Mouse (Mus musculus) frontal cortex, adult (tissue): ENCODE measurements around the gene Adap1.

Experiments
- ATAC-seq: cut with Nextera tagmentation; 2 replicates; pipeline ENCODE4 v1.9.2; 2017; ENCODE audit warnings: mild to moderate bottlenecking, moderate library complexity, mixed read lengths; ENCODE audit not compliant: low TSS enrichment

Adap1 gene

DNA sequence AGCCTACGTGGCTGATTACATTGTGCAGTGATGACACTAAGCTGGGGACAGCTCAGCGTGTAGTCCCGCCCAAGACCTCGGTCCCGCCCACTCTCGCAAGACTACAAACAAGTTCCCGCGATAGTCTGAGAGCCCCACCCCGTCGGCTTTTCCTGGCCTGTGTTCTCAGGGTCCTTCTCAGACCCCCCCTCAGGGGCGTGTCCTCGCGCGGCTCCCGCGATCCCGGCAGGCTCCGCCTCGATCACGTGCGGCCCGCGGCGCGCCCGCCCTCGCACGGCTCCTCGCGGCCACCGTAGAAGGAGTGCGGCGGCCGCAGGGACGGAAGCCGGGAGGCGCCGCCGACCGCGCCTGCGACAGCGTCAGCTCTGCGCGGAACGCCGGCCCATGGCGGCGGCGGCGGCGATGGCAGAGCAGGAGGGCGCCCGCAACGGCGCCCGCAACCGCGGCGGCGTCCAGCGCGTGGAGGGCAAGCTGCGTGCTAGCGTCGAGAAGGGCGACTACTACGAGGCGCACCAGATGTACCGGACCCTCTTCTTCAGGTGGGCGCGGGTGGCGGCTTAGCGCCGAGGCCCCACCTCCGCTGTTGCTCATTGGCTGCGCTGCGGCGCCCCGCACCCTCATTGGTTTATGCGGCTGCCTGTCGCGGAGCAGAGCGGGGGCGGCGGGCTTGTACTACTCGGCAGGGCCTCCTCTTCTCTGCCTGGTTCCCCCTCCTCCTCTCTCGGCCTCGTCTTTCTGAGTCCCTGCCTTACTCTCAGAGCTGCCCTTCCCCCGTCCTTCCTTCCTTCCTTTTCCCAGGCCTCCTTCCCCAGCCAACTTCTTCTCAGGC is 73.1 kb downstream of the Adap1 start, which contains the start of gene Get4:
TSS of gene Get4 (plus strand) at position 244 of the 829 bp plus-strand sequence.
- peak; percentile 88 for ATAC-seq

DNA sequence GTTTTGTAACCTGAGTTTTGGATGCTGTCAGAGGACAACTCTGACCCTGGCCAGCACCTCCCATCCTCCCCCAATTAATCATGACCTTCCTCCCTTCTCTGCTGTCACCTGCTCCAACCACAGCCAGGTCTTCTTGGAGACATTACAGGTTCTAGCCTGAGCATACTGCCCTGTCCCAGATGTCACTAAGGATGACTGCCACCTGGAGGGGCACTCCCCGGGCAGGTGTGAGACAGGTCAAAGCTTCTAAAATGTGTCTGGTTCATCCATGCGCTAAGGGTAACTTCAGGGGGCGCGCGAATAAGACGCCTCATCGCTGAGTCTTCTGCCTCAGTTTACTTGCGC is 73.7 kb downstream of the Adap1 start:
- peak; percentile 3; the same call in 1 of the 2 replicates for ATAC-seq

DNA sequence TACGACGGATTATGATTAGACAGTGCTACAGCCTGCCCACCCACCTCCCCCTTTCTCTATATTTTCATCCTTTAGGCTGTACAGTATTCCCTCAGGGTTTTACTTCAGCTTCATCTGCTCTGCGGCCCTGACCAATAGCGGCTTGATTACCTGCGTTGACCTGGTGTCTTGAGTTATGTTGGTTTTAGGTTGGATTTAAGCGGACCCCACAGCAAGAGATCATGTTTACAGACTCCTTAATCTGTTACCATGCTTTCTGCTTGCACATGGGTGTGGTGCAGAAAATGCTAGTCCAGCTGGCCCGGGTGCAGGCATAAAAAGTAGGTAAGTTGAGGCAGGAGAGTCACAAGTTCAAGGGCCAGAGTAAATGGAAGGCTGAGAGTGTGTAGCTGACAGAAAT is 74.1 kb downstream of the Adap1 start:
- ATAC-seq, result no peak

DNA sequence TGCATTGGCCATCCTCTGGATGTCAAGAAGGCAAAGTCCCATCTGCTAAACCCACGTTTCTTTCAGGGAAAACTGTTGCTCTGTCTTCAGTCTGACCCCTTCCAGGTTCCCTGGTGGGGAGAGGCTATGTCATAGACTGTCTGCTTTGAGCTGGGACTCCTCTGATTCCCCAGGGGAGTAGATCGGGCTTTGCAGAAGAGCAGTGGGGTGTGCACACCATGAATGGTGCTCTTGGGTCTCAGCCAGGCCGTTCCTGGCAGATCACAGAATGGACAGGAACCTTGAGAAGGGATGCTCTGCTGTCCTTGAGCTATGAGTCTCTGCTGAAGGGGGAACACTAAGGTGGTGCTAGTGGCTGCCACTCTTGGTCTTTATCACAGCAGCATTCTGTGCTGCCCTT is 76.6 kb downstream of the Adap1 start:
- no peak for ATAC-seq

DNA sequence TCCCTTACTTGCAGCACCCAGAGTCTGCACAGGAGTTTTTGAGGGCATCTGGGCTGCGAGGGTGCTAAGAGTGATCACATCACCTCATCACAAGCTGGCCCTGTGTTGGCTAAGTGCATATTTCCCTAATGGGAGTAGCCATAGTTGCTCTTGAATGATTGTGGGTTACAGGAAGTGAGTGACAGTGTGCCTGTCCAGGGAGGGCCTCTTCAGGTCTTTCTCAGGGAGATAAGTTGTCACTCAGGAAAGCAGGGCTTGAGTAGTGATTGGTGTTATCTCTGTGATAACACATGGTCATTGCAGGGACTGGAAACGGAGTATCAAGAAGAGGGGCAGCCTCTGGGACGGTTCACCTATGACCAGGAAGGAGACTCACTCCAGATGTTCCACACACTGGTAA is 77.7 kb downstream of the Adap1 start:
- no peak for ATAC-seq

DNA sequence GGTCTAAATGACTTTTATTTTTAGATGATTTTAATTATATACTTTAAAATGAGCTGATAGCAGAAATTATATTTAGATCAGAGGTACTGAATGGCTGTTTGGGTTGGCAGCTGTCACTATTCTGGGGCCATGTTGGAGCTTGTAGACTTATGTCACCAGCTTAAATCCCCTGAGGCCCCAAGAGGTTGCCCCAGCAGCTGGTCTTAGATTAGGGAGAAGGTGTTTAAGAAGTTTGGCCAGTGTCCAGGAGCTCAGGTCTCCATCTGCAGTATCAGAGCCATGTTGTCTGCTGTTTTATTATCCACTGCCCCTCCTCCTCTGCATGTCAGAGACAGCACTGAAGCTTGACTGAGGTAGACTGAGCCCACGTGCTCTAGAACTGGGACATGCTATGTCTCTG is 82.0 kb downstream of the Adap1 start:
- ATAC-seq, result no peak

DNA sequence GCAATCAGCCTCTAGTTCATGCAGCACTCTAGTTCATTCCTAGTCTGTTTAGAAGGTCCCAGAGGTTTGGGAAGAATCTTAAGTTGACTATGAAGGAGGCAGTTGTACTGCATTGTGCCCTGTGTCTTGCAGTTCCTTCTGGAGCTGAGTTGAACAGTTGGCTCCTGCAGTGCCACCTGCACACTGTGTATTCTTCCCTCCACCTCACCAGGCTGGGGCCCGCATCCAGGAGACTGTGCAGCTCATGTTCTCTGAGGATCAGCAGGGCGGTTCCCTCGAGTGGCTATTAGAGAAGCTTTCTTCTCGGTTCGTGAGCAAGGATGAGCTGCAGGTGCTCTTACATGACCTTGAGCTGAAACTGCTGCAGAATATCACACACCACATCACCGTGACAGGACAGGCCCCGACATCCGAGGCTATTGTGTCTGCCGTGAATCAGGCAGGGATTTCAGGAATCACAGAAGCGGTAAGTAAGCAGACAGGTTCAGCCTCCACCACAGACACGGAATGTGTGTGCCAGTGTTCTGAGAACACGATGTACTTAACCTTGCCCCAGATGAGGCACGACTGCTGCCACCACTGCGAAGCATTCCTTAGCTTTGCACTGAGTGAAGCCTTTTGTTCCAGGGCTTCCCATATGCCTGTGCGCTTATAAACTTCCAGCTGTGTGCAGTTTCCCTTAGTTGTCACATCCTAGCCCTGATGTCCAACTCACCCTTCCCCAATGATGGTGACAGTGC is 84.2 kb downstream of the Adap1 start:
- ATAC-seq, result peak; percentile 62; the same call in 1 of the 2 replicates

DNA sequence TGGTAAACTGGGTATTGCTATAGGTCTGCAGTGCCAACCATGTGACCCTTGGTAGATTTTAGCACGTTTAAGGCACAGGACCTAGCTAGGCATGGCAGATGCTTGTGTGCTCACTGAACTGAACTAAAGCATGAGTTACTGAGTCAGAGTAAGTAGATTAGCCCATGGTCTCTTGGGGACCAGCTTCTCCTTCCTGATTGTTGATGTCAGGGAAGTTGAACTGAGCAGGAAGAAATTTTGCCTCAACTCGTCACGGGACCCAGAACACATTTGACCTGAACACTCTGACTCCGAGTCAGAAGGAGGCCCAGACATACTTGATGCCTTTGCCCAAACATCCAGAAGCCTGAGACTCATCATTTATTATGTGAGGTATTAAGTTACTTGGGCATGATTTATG is 88.0 kb downstream of the Adap1 start:
- no peak for ATAC-seq

DNA sequence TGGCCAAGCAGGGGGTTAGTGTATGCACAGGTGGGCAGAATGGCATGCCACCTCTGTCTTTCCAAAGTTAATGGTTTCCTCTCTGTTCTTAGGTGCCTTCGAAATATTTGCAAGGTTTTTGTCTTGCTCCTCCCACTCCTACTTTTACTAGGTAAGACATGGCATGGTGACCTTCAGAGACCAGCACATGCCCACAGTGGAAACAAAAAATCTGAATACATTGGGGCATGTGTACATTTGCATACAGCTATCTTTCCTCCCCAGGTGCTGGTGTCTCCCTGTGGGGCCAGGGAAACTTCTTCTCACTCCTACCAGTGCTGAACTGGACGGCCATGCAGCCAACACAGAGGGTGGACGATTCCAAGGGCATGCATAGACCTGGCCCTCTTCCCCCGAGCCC is 91.0 kb downstream of the Adap1 start:
- ATAC-seq, result no peak

DNA sequence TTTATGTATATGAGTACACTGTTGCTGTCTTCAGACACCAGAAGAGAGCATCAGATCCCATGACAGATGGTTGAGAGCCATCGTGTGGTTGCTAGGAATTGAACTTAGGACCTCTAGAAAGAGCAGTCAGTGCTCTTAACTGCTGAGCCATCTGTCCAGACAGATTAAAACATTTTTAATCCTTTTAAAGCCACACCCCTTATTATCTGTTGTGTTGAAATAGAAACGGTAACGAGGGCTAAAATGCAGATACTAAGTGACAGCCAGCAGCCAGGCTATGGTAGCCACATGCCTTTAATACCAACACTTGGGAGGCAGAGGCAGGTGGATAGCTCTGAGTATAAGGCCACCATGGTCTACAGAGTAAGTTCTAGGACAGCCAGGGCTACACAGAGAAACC is 93.3 kb downstream of the Adap1 start:
- ATAC-seq, result no peak

DNA sequence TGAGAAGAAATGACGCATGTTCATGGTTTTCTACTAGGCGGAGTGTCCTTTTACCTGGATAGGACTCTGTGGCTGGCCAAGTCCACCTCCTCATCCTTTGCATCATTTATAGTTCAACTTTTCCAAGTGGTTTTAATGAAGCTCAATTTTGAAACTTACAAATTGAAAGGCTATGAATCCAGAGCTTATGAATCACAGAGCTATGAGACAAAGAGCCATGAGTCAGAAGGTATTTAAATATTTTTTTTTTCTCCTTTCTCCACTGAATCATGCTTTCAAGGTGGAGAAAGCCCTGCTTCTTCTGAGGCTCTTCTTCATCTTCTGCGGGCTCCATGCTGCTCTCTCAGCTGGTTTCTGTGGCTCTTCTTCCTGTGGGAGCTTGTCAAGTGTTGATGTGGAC is 95.7 kb downstream of the Adap1 start:
- peak; percentile 47; the same call in 1 of the 2 replicates for ATAC-seq

DNA sequence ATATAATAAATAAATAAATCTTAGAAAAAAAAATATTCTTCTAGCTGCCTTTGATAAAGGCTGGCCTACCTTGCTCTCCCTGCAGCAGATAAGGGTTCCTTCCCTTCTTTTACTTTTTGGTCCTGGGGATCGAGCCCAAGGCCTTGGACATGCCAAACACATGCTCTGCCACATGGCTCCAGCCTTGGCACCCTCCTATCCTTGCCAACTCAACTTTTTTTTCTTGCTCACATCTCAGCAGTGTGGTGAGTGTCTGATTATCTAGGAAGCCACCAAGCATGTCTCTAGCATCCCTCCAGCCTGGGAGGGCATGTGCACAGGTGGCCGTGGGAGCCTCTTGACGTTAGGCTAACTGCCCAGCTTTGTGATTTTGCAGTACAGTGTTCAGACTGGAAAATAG is 97.1 kb downstream of the Adap1 start:
- no peak for ATAC-seq

DNA sequence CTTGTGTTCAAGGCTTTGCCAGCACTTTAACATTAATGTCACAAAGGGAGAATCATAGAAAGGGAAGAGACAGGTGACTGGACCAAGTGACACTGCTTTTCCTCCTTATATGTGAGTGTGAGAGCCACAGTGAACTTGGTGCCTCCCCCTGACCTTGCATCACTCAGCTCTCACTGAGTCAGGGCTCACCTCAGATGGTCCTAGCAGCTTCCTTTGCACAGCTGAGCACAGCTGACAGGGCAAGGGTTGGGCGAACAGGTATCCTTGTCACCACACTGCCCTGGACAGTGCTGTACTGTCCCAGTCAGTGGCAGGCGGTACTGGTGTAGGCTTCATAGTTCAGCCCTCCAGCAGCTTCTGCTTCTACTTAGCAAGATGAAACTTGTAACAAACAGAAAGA is 97.8 kb downstream of the Adap1 start:
- ATAC-seq, result no peak

DNA sequence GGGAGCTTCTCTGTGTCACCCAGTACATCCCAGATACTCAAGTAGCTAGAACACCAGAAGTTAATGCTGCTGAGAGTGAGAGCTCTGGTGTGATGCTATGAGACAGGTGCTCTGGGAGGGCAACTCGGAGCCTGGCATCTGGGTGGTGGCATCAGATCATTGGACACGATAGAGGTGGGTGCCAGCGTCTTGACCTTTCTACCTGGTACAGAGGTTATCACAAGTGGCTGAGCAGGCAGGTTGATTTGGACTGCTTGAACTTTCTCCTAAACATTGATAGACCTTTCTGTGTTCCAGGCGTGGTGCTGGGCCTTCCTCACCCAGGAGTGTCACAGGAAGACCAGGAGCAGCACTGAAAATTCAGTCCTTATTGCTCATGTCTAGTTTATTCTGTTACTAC is 98.2 kb downstream of the Adap1 start:
- ATAC-seq, result no peak

DNA sequence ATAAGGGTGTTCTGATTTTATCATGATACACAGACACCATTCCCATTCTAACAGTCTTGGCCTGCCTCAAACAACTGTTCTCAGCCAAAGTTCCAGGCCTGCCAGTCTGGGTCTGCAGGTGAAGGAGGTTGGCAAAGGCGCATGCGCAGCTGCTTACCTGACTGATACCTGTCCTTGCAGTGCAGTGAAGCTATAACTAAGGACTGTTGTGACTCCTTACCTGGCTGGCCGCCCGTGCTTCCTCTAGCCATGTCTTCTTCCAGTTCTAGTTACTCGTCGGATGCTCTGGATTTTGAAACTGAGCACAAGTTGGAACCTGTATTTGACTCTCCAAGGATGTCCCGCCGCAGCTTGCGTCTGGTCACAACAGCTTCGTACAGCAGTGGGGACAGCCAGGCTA is 102.1 kb downstream of the Adap1 start:
- ATAC-seq, result no peak
